Mouse (Mus musculus): ENCODE results near the gene Cln5.

DNA sequence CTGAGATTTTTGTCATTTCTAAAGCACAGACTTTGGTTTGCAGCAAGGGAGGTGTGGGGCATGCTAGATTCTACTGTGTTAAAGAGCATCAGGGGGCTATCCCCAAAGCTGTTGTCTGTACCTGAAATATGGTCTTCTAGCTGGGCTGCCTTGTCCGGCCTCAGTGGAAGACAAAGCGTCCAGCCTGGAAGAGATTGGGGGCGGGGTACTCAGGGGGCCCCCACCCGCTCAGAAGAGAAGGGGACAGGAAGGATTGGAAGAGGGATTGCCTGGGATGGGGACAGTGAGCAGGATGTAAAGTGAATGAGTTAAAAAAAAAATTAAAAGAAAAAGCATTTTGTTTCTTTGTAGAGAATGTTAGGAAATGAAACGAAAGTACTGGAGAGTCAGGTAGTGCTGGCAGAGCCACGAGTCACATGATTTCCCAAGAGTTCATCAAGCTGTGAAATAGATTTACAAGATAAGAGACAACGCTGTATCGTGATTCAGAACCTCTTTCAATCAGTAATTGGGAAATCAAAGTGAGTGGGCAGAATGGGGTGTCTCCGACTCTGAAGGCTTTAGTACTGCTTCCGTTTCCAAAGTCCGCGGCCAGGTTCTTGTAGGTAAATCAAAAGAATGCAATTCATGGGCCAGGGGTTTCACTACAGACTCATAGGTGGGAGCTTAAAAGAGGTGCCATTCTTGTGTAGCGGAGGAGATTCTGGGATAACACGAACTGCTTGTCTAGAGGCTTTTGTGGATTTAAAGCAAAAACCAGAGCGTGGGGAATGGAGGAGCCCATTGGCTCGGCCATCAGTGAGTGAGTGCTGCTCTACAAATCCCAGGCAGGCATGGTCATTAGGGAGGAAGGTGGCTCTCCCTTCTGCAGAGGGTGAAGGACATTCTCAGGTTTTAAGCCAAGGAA, 8.2 kb downstream of the Cln5 start:
- TF ChIP-seq CTCF (IDR thresholded peaks at IDR 0.05; ENCODE audit: extremely low read depth, insufficient read depth, low read length) (no peak), POLR2A (IDR thresholded peaks at IDR 0.05; ENCODE audit: extremely low read depth, insufficient read depth, low read length) (no peak)

Measured in cortical plate, adult 2 months (tissue).